Mouse (Mus musculus) stomach, adult 2 months (tissue): ENCODE results near the gene Ric1. TPM values are rescaled to one million over a fixed set of nuclear protein-coding genes. Genes with fewer than 3 reads are reported as not detected.

Source experiments
- polyA plus RNA-seq: library from polyadenylated mRNA; depleted of rRNA; stranded (reverse); fragments of >200 nt; gene quantifications from 2 replicates; pipeline ENCODE4 v1.2.3, GENCODE M21; 2012; rRNA removed

Gene Ric1
- 1.9 and 2.3 TPM in 2 replicates for polyA plus RNA-seq

DNA sequence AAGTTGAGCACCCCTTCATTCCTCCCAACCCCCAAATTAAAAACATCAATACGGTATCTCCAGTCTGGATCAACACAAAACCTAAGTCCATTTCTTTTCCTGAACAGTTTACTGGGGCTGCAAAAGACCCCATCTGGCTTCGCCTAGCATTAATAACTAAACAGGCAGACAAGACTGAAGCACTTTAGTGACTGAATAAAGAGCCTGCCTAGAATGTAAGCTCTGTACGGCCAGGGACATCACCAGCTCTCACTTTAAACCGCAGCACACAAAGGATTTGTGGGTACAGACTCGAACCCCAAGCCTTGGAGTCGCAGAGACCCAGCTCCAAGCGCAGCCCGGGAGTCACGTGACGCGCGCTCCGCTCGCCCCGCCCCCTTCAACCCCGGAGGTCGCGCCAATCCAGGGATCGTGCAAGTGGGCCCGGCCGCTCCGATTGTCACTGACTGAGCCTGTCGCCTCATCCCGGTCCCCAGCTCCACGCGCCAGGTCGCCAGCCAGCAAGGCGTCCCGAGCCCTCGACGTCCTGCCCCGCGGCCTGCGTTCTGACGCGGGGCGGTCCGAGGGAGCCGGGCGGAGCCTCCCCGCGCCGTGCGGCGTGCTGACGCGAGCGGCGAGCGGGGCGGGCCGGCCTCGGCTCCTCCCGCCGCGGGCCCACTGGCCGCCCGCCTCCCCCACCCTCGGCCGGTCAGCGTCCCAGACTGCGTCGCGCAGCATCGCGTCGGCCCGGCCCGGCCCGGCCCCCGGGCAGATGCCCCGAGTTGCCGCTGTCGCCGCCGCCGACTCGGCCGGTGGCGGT, at the start of gene Ric1:
TSS of gene Ric1 (plus strand) at position 646 of the 799 bp plus-strand sequence.

DNA sequence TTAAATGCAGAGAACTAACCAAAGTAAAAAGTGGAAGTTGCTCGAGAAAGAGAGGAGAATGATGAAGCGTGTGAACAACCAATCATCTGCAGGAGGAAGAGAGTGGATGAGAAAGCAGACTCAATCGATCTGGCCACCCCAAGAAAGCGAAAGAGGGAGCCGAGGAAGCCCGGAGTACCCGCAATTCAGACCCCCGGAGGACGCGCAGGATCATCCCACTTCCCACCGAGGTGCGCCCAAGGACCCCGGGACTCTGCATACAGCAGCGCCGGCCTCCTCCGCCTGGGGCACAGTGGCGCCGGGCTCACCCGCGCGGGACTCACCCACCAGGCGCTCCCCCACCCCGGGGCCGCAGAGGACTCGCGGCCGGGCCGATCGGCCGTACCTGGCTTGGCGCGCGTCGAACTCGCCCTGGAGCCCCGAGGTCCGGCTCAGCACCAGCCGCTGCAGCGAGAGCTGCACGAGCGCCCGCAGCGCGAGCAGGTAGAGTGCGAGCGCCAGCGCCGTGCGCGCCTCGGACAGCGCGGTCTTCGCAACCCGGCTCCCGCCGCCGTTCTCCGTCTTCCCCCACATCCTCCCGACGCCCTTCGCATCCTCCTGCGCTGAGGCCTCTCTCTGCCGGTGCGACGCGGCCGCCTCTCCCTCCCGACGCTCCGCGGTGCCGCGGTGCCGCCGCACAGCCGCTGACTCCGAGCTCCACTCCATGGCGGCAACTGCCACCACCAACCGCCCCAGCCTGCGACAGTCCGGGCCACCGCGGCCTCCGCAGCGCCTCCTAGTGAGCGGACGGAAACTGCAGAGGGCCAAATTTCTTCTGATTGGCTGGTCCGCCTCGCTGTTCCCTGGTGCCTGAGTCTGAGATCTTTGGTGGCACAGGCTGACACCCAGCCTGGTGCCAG, 125.8 kb downstream of the Ric1 start, which contains the start of gene Ermp1:
TSS of gene Ermp1 (minus strand) at position 765 of the 899 bp plus-strand sequence.

Other genes with a start within 250 kb of the Ric1 start
- 0.15 TPM in 1 of 2 replicates, not detected in the other for gene Insl6, start 196.9 kb upstream of the Ric1 start, polyA plus RNA-seq
- gene Rln1, start 187.6 kb upstream of the Ric1 start, polyA plus RNA-seq, result not detected in 2 replicates
- gene Plgrkt, start 154.9 kb upstream of the Ric1 start, polyA plus RNA-seq, result 6.8 and 12.4 TPM in 2 replicates
- gene Cd274, start 154.8 kb upstream of the Ric1 start, polyA plus RNA-seq, result 0.16 and 0.41 TPM in 2 replicates
- gene Pdcd1lg2, start 111.4 kb upstream of the Ric1 start, polyA plus RNA-seq, result not detected in 2 replicates
- 12.2 and 14.4 TPM in 2 replicates for gene Ermp1, start 126.1 kb downstream of the Ric1 start, polyA plus RNA-seq
- gene Mlana, start 175.5 kb downstream of the Ric1 start, polyA plus RNA-seq, result not detected in 2 replicates